Mouse (Mus musculus): ENCODE results near the gene Zfp398. TPM values are rescaled to one million over a fixed set of nuclear protein-coding genes. Genes with fewer than 3 reads are reported as not detected.

The Zfp398 gene
- total and polyA plus RNA-seq, 2 experiments from 2014 or later = 2.9 to 9.1 TPM

- TF ChIP-seq CTCF (IDR thresholded peaks at IDR 0.05; ENCODE audit: low read depth) (no peak), EP300 (IDR thresholded peaks at IDR 0.05; ENCODE audit: low read depth) (no peak)
- ATAC-seq (ENCODE audit: insufficient read depth, low read depth) (no peak), DNase-seq (ENCODE audit: low spot score) (no peak)
- Histone ChIP-seq H3K4me3 (ENCODE audit: low read depth, low read length) (no peak overlapping the region), H3K4me1 (ENCODE audit: control insufficient read depth, insufficient read depth) (peaks cover 13% of the 10 kb centered on the region), H3K9me3 (replicated peaks; ENCODE audit: control insufficient read depth, low read length) (no peaks in the 10 kb centered on the region), H3K36me3 (replicated peaks; ENCODE audit: control insufficient read depth, insufficient read depth, low read length) (peaks cover 42% of the 10 kb centered on the region), H3K4me2 (ENCODE audit: low read depth, low read length) (peak overlapping the region; percentile 82), H3K27me3 (ENCODE audit: control insufficient read depth, insufficient read depth, low read length) (no peaks in the 10 kb centered on the region), H3K27ac (ENCODE audit: low read depth) (no peak overlapping the region), H3K9ac (replicated peaks; ENCODE audit: low read depth, low read length) (0 out of 2 replicates have a peak overlapping the region, but pooled peaks have one; percentile 5)
- 44% methylated on average over 4 of the region's 4 CpGs for WGBS
Measured at GRCm38 (mm10) chr6:47879049-47879716, 43.7 kb downstream of the Zfp398 start.

DNA sequence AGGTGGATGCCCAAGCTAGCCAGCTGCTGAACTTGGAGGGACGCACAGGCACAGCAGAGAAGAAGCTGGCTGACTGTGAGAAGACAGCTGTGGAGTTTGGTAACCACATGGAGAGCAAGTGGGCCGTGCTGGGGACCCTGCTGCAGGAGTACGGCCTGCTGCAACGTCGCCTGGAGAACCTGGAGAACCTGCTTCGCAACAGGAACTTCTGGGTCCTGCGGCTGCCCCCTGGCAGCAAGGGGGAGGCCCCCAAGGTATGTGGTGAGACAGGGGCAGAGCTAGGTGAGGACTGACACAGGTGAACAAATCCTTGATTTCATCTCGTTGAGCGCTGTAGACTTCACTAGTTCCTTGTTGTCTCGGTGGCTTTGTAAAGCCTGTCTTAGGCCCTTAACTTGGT, 44.7 kb downstream of the Zfp398 start:
- Histone ChIP-seq H3K27me3 (ENCODE audit: control insufficient read depth, insufficient read depth, low read length) (no peaks in the 10 kb centered on the region), H3K4me3 (ENCODE audit: low read depth, low read length) (no peak overlapping the region), H3K36me3 (replicated peaks; ENCODE audit: control insufficient read depth, insufficient read depth, low read length) (peaks cover 46% of the 10 kb centered on the region), H3K4me2 (ENCODE audit: low read depth, low read length) (no peak overlapping the region), H3K4me1 (ENCODE audit: control insufficient read depth, insufficient read depth) (peaks cover 13% of the 10 kb centered on the region), H3K9ac (replicated peaks; ENCODE audit: low read depth, low read length) (no peak overlapping the region), H3K27ac (ENCODE audit: low read depth) (no peak overlapping the region), H3K9me3 (replicated peaks; ENCODE audit: control insufficient read depth, low read length) (no peaks in the 10 kb centered on the region)
- WGBS = 98% methylated on average over 10 of the region's 10 CpGs
- no peak for TF ChIP-seq CTCF (IDR thresholded peaks at IDR 0.05; ENCODE audit: low read depth)
- no peak for TF ChIP-seq EP300 (IDR thresholded peaks at IDR 0.05; ENCODE audit: low read depth)
- DNase-seq (ENCODE audit: low spot score) (no peak), ATAC-seq (ENCODE audit: insufficient read depth, low read depth) (no peak)

GRCm38 (mm10) chr6:47888812-47889383, 53.4 kb downstream of the Zfp398 start:
- H3K9me3 ChIP-seq (replicated peaks; ENCODE audit: control insufficient read depth, low read length) = no peaks in the 10 kb centered on the region
- H3K27me3 ChIP-seq (ENCODE audit: control insufficient read depth, insufficient read depth, low read length) = no peaks in the 10 kb centered on the region
- TF ChIP-seq EP300 (IDR thresholded peaks at IDR 0.05; ENCODE audit: low read depth) (no peak), CTCF (IDR thresholded peaks at IDR 0.05; ENCODE audit: low read depth) (no peak)
- no peak overlapping the region for H3K27ac ChIP-seq (ENCODE audit: low read depth)
- peaks cover 72% of the 10 kb centered on the region for H3K36me3 ChIP-seq (replicated peaks; ENCODE audit: control insufficient read depth, insufficient read depth, low read length)
- no peak overlapping the region for H3K9ac ChIP-seq (replicated peaks; ENCODE audit: low read depth, low read length)
- H3K4me3 ChIP-seq (ENCODE audit: low read depth, low read length) = no peak overlapping the region
- no peaks in the 10 kb centered on the region for H3K4me1 ChIP-seq (ENCODE audit: control insufficient read depth, insufficient read depth)
- DNase-seq (ENCODE audit: low spot score) (no peak), ATAC-seq (ENCODE audit: insufficient read depth, low read depth) (no peak)
- WGBS = 82% methylated on average over 8 of the region's 8 CpGs
- no peak overlapping the region for H3K4me2 ChIP-seq (ENCODE audit: low read depth, low read length)

DNA sequence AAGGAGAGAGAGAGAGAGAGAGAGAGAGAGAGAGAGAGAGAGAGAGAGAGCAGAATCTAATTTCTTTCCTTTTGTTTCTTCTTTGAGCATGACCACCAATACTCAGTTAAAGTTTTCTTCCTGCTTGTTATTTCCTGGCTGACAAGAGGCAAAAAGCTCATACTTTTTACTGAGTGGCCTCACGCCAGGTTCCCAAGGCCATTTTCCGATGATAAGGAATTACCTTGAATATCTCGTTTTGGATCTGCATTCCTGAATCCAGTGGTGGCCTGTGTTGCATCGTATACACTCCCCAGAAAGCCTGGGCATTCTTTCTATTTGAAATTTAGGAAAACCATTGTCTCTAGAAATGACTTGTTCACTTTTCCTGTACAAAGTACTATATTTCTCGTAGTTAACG, 64.0 kb downstream of the Zfp398 start:
- 84% methylated on average over 6 of the region's 6 CpGs for WGBS
- H3K9ac ChIP-seq (replicated peaks; ENCODE audit: low read depth, low read length) = no peak overlapping the region
- TF ChIP-seq CTCF (IDR thresholded peaks at IDR 0.05; ENCODE audit: low read depth) = no peak
- no peak for TF ChIP-seq EP300 (IDR thresholded peaks at IDR 0.05; ENCODE audit: low read depth)
- H3K4me3 ChIP-seq (ENCODE audit: low read depth, low read length) = no peak overlapping the region
- no peaks in the 10 kb centered on the region for H3K27me3 ChIP-seq (ENCODE audit: control insufficient read depth, insufficient read depth, low read length)
- no peak overlapping the region for H3K4me2 ChIP-seq (ENCODE audit: low read depth, low read length)
- ATAC-seq (ENCODE audit: insufficient read depth, low read depth) = no peak
- H3K36me3 ChIP-seq (replicated peaks; ENCODE audit: control insufficient read depth, insufficient read depth, low read length) = peaks cover 68% of the 10 kb centered on the region
- H3K4me1 ChIP-seq (ENCODE audit: control insufficient read depth, insufficient read depth) = no peaks in the 10 kb centered on the region
- no peaks in the 10 kb centered on the region for H3K9me3 ChIP-seq (replicated peaks; ENCODE audit: control insufficient read depth, low read length)
- H3K27ac ChIP-seq (ENCODE audit: low read depth) = no peak overlapping the region
- no peak for DNase-seq (ENCODE audit: low spot score)

DNA sequence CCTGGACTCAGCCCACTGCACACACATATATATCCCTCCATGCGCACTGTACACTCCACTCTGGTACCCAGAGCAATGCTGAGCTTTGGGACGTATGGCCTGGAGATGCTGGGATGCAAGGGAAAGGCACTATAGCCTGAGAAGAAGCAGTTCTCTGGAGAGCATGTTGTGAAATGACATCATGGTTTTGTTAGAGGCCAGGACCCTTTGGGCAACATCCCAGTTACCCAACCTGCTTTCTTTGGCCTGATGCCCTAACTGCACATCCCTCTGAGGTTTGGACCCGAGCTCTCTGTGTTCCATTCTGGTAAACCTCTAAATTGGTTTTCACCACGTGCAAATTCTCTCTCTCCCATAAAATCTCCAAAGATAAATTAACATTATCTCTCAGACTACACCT, 68.1 kb downstream of the Zfp398 start:
- no peak overlapping the region for H3K27ac ChIP-seq (ENCODE audit: low read depth)
- no peak for TF ChIP-seq EP300 (IDR thresholded peaks at IDR 0.05; ENCODE audit: low read depth)
- no peak for TF ChIP-seq CTCF (IDR thresholded peaks at IDR 0.05; ENCODE audit: low read depth)
- 80% methylated on average over 4 of the region's 4 CpGs for WGBS
- no peak overlapping the region for H3K4me2 ChIP-seq (ENCODE audit: low read depth, low read length)
- peaks cover 89% of the 10 kb centered on the region for H3K36me3 ChIP-seq (replicated peaks; ENCODE audit: control insufficient read depth, insufficient read depth, low read length)
- no peak overlapping the region for H3K9ac ChIP-seq (replicated peaks; ENCODE audit: low read depth, low read length)
- no peaks in the 10 kb centered on the region for H3K27me3 ChIP-seq (ENCODE audit: control insufficient read depth, insufficient read depth, low read length)
- ATAC-seq (ENCODE audit: insufficient read depth, low read depth) (no peak), DNase-seq (ENCODE audit: low spot score) (no peak)
- no peaks in the 10 kb centered on the region for H3K4me1 ChIP-seq (ENCODE audit: control insufficient read depth, insufficient read depth)
- H3K4me3 ChIP-seq (ENCODE audit: low read depth, low read length) = no peak overlapping the region
- H3K9me3 ChIP-seq (replicated peaks; ENCODE audit: control insufficient read depth, low read length) = no peaks in the 10 kb centered on the region; the same call in 1 of the 2 replicates
